Mouse (Mus musculus) liver, embryonic 15.5 days (tissue): ENCODE results near the gene Mettl24. TPM values are rescaled to one million over a fixed set of nuclear protein-coding genes. Genes with fewer than 3 reads are reported as not detected.

Source experiments
- ATAC-seq: fragments of 200-750 bp; cut with Nextera tagmentation; 2 replicates; pipeline ENCODE4 v1.8.0; 2017; ENCODE audit warnings: moderate number of reproducible peaks, mild to moderate bottlenecking, moderate library complexity; ENCODE audit not compliant: insufficient read depth
- H3K27ac ChIP-seq: fragments of 300-500 bp; sonication (generic); replicated peaks from 2 replicates; pipeline ENCODE4 v1.5.1; 2015; ENCODE audit warnings: mild to moderate bottlenecking, inconsistent platforms
- H3K27me3 ChIP-seq: fragments of 300-500 bp; sonication (generic); 2 replicates; pipeline ENCODE4 v1.6.1; 2015; ENCODE audit warnings: mild to moderate bottlenecking, inconsistent platforms
- H3K36me3 ChIP-seq: fragments of 300-500 bp; sonication (generic); replicated peaks from 2 replicates; pipeline ENCODE4 v1.6.1; 2015; ENCODE audit warnings: moderate library complexity, mild to moderate bottlenecking, inconsistent platforms
- H3K4me1 ChIP-seq: fragments of 300-500 bp; sonication (generic); replicated peaks from 2 replicates; pipeline ENCODE4 v1.6.1; 2015; ENCODE audit warnings: inconsistent platforms
- H3K4me2 ChIP-seq: fragments of 300-500 bp; sonication (generic); 2 replicates; pipeline ENCODE4 v1.6.1; 2015; ENCODE audit warnings: moderate library complexity, mild to moderate bottlenecking, inconsistent platforms
- H3K4me3 ChIP-seq: fragments of 300-500 bp; sonication (generic); replicated peaks from 2 replicates; pipeline ENCODE4 v1.5.1; 2015; ENCODE audit warnings: mild to moderate bottlenecking, inconsistent platforms
- H3K9ac ChIP-seq: fragments of 300-500 bp; sonication (generic); 2 replicates; pipeline ENCODE4 v1.6.1; 2015; ENCODE audit warnings: moderate library complexity, mild to moderate bottlenecking, inconsistent platforms
- H3K9me3 ChIP-seq: fragments of 300-500 bp; sonication (generic); replicated peaks from 2 replicates; pipeline ENCODE4 v1.6.1; 2016; ENCODE audit warnings: inconsistent platforms
- WGBS: fragments of 180-500 bp; shearing (Covaris S2); methylation state at CpG from one replicate; pipeline ENCODE4 v1.1.7; 2015; ENCODE audit warnings: mixed read lengths; ENCODE audit not compliant: insufficient replicate concordance; 5-methylcytosine and 5-hydroxymethylcytosine counted together
- polyA plus RNA-seq: library from polyadenylated mRNA; unstranded; fragments of >200 nt; fragmentation: Nextera tagmentation; extraction: Ambion mirVana; gene quantifications from 2 replicates; pipeline ENCODE4 v1.2.1, GENCODE M21; 2015

Mettl24 gene
- polyA plus RNA-seq, 1 experiment from 2014 or later = 0.35 TPM

GRCm38 (mm10) chr10:40685641-40686040 lies 2.6 kb downstream of the Mettl24 start:
- H3K4me1 ChIP-seq = no peaks in the 10 kb centered on the region
- H3K27me3 ChIP-seq = peaks cover 48% of the 10 kb centered on the region
- H3K27ac ChIP-seq = no peak overlapping the region
- no peak overlapping the region for H3K4me2 ChIP-seq
- no peak overlapping the region for H3K9ac ChIP-seq
- no peak overlapping the region for H3K4me3 ChIP-seq
- 58% methylated on average over 8 of the region's 8 CpGs for WGBS
- no peaks in the 10 kb centered on the region for H3K36me3 ChIP-seq
- ATAC-seq = no peak
- no peaks in the 10 kb centered on the region for H3K9me3 ChIP-seq

- Histone ChIP-seq H3K4me2 (no peak overlapping the region), H3K27ac (no peak overlapping the region), H3K27me3 (peaks cover 40% of the 10 kb centered on the region), H3K36me3 (no peaks in the 10 kb centered on the region), H3K9me3 (no peaks in the 10 kb centered on the region), H3K9ac (no peak overlapping the region), H3K4me1 (no peaks in the 10 kb centered on the region), H3K4me3 (no peak overlapping the region)
- 83% methylated on average over 4 of the region's 4 CpGs for WGBS
- no peak for ATAC-seq
Measured at GRCm38 (mm10) chr10:40686976-40687375, 3.9 kb downstream of the Mettl24 start.

GRCm38 (mm10) chr10:40687407-40687806 lies 4.3 kb downstream of the Mettl24 start:
- H3K4me1 ChIP-seq = no peaks in the 10 kb centered on the region
- no peak for ATAC-seq
- 56% methylated on average over 2 of the region's 2 CpGs for WGBS
- H3K27ac ChIP-seq = no peak overlapping the region
- H3K9ac ChIP-seq = no peak overlapping the region
- H3K27me3 ChIP-seq = peaks cover 36% of the 10 kb centered on the region
- no peak overlapping the region for H3K4me2 ChIP-seq
- no peaks in the 10 kb centered on the region for H3K36me3 ChIP-seq
- no peak overlapping the region for H3K4me3 ChIP-seq
- H3K9me3 ChIP-seq = no peaks in the 10 kb centered on the region

- Histone ChIP-seq H3K4me2 (no peak overlapping the region), H3K9me3 (no peaks in the 10 kb centered on the region), H3K36me3 (no peaks in the 10 kb centered on the region), H3K4me3 (no peak overlapping the region), H3K27ac (no peak overlapping the region), H3K27me3 (peaks cover 28% of the 10 kb centered on the region), H3K4me1 (no peaks in the 10 kb centered on the region), H3K9ac (no peak overlapping the region)
- whole genome bisulfite sequencing = 61% methylated on average over 6 of the region's 6 CpGs
- ATAC-seq = no peak
Measured at GRCm38 (mm10) chr10:40688266-40688665, 5.2 kb downstream of the Mettl24 start.

- Histone ChIP-seq H3K27me3 (peaks cover 22% of the 10 kb centered on the region), H3K4me1 (no peaks in the 10 kb centered on the region), H3K4me3 (no peak overlapping the region), H3K9me3 (no peaks in the 10 kb centered on the region), H3K36me3 (no peaks in the 10 kb centered on the region), H3K4me2 (no peak overlapping the region), H3K9ac (no peak overlapping the region), H3K27ac (no peak overlapping the region)
- 24% methylated on average over 1 of the region's 1 CpGs for WGBS
- no peak for ATAC-seq
Measured at GRCm38 (mm10) chr10:40688873-40689272, 5.8 kb downstream of the Mettl24 start.

- Histone ChIP-seq H3K4me1 (no peaks in the 10 kb centered on the region), H3K9me3 (no peaks in the 10 kb centered on the region), H3K27me3 (no peaks in the 10 kb centered on the region), H3K9ac (no peak overlapping the region), H3K4me3 (no peak overlapping the region), H3K4me2 (no peak overlapping the region), H3K27ac (no peak overlapping the region), H3K36me3 (no peaks in the 10 kb centered on the region)
- ATAC-seq = no peak
- WGBS = 42% methylated on average over 4 of the region's 4 CpGs
Measured at GRCm38 (mm10) chr10:40698652-40699051, 15.6 kb downstream of the Mettl24 start.

GRCm38 (mm10) chr10:40711127-40711526 lies 28.0 kb downstream of the Mettl24 start:
- no peaks in the 10 kb centered on the region for H3K36me3 ChIP-seq
- no peak overlapping the region for H3K9ac ChIP-seq
- peaks cover 3% of the 10 kb centered on the region; the same call in 1 of the 2 replicates for H3K4me1 ChIP-seq
- no peak overlapping the region for H3K4me2 ChIP-seq
- H3K27me3 ChIP-seq = no peaks in the 10 kb centered on the region
- 68% methylated on average over 7 of the region's 7 CpGs for WGBS
- no peak overlapping the region for H3K27ac ChIP-seq
- H3K4me3 ChIP-seq = no peak overlapping the region
- H3K9me3 ChIP-seq = no peaks in the 10 kb centered on the region
- no peak for ATAC-seq

- no peak for ATAC-seq
- no peaks in the 10 kb centered on the region for H3K36me3 ChIP-seq
- no peak overlapping the region for H3K4me2 ChIP-seq
- H3K27me3 ChIP-seq = no peaks in the 10 kb centered on the region
- H3K9me3 ChIP-seq = no peaks in the 10 kb centered on the region
- H3K9ac ChIP-seq = no peak overlapping the region
- H3K4me3 ChIP-seq = no peak overlapping the region
- WGBS = 40% methylated on average over 9 of the region's 9 CpGs
- no peak overlapping the region for H3K27ac ChIP-seq
- H3K4me1 ChIP-seq = peaks cover 3% of the 10 kb centered on the region; the same call in 1 of the 2 replicates
Measured at GRCm38 (mm10) chr10:40713018-40713608, 30.0 kb downstream of the Mettl24 start.

GRCm38 (mm10) chr10:40713829-40714228 lies 30.7 kb downstream of the Mettl24 start:
- Histone ChIP-seq H3K27me3 (no peaks in the 10 kb centered on the region), H3K4me1 (peaks cover 3% of the 10 kb centered on the region; the same call in 1 of the 2 replicates), H3K27ac (no peak overlapping the region), H3K36me3 (no peaks in the 10 kb centered on the region), H3K9me3 (no peaks in the 10 kb centered on the region), H3K4me3 (no peak overlapping the region), H3K4me2 (no peak overlapping the region), H3K9ac (no peak overlapping the region)
- 61% methylated on average over 9 of the region's 9 CpGs for WGBS
- no peak for ATAC-seq

- Histone ChIP-seq H3K4me2 (no peak overlapping the region), H3K4me3 (no peak overlapping the region), H3K36me3 (no peaks in the 10 kb centered on the region), H3K27me3 (no peaks in the 10 kb centered on the region), H3K9ac (no peak overlapping the region), H3K27ac (no peak overlapping the region), H3K4me1 (peaks cover 3% of the 10 kb centered on the region; the same call in 1 of the 2 replicates), H3K9me3 (no peaks in the 10 kb centered on the region)
- 51% methylated on average over 4 of the region's 4 CpGs for WGBS
- no peak for ATAC-seq
Measured at GRCm38 (mm10) chr10:40715151-40715550, 32.1 kb downstream of the Mettl24 start.

GRCm38 (mm10) chr10:40716296-40716695 lies 33.2 kb downstream of the Mettl24 start:
- no peak overlapping the region for H3K4me3 ChIP-seq

GRCm38 (mm10) chr10:40716713-40717112 lies 33.6 kb downstream of the Mettl24 start:
- Histone ChIP-seq H3K4me3 (no peak overlapping the region), H3K4me2 (no peak overlapping the region), H3K36me3 (no peaks in the 10 kb centered on the region), H3K27ac (no peak overlapping the region), H3K9me3 (no peaks in the 10 kb centered on the region), H3K4me1 (peaks cover 3% of the 10 kb centered on the region; the same call in 1 of the 2 replicates), H3K27me3 (no peaks in the 10 kb centered on the region), H3K9ac (no peak overlapping the region)
- WGBS = 64% methylated on average over 3 of the region's 3 CpGs
- ATAC-seq = no peak

More at GRCm38 (mm10) chr10:40716296-40716695, 33.2 kb downstream of the Mettl24 start:
- H3K27me3 ChIP-seq = no peaks in the 10 kb centered on the region
- no peak overlapping the region for H3K27ac ChIP-seq
- no peaks in the 10 kb centered on the region for H3K36me3 ChIP-seq
- H3K4me1 ChIP-seq = peaks cover 3% of the 10 kb centered on the region; the same call in 1 of the 2 replicates
- no peak overlapping the region for H3K9ac ChIP-seq
- no peak for ATAC-seq
- no peak overlapping the region for H3K4me2 ChIP-seq
- WGBS = 73% methylated on average over 8 of the region's 8 CpGs
- H3K9me3 ChIP-seq = no peaks in the 10 kb centered on the region
